Mouse (Mus musculus) left cerebral cortex, adult 18-20 months (tissue): ENCODE data around the gene Clrn3. TPM values are rescaled to one million over a fixed set of nuclear protein-coding genes. Genes with fewer than 3 reads are reported as not detected.
A peak's percentile ranks its signal among the peaks of the same experiment; 100 is the strongest.
"Not testable (repeated sequence)": the region's sequence is repeated elsewhere in the genome, so short reads cannot be mapped to it uniquely, and the experiment has no call there.

Source experiments
- DNase-seq, 2 experiments: peaks; one replicate each; pipeline ENCODE4 v3.0.0; 2021 to 2022; ENCODE audit warnings: low spot score in 2 of 2, mixed read lengths in 1 of 2
- total RNA-seq, 2 experiments: library from RNA; stranded (reverse); gene quantifications; 2 replicates each; pipeline ENCODE4 v1.2.3; 2021

The Clrn3 gene
- total RNA-seq, 2 experiments from 2014 or later, result not detected

DNA sequence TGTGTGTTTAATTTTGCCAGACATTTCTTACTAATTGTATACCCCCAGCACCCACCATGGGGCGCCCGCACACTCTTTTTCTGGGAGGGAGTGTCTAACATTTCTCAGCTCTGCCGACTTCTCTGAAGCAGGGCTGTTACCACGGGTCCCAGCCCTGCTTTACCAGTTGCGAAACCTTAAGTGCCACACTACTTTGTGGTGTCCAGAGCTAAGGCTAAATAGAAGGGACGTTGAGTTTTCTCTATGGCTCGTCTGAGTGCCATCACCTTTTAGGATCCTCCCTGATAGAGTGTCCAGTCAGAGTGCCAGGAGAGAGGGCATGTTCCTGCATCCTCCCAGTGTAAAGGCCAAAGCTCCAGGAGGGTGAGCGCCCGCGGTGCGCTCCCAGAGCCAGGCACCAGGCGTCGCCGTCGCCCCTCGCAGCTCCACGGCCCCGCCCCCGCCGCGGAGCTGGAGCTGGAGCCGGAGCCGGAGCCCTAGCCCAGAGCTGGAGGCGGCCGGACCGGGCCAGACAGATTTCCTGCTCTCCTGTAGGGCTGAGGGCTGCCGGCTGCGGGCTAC lies 9.0 kb upstream of the Clrn3 start, which contains the start of gene Ptpre:
Gene Ptpre (plus strand): TSS at position 141 of the 561 bp plus-strand sequence.
- peak; percentile 82 to 92 for DNase-seq

DNA sequence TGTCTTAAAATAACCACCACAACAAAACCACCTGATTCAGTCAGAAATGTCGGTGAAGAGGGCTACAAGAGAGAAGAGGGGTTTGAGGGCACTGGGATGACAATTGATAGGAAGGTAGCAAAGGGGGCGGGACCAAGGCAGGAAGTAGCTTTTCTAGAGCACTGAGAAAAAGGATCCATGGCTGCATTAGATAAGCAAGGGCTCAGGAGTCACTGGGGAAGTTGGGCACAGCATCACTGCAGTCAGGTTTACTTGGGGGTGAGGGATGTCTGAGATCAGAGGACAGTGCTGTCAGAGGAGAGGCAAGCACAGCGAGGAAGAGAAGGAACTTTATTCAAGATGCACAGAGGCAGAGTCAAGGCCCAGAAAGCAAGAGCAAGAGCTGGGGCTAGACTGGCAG lies 7.5 kb upstream of the Clrn3 start:
- no peak for DNase-seq

- no peak for DNase-seq
These were observed 6.2 kb upstream of the Clrn3 start for GRCm38 (mm10) chr7:135534548-135535189.

DNA sequence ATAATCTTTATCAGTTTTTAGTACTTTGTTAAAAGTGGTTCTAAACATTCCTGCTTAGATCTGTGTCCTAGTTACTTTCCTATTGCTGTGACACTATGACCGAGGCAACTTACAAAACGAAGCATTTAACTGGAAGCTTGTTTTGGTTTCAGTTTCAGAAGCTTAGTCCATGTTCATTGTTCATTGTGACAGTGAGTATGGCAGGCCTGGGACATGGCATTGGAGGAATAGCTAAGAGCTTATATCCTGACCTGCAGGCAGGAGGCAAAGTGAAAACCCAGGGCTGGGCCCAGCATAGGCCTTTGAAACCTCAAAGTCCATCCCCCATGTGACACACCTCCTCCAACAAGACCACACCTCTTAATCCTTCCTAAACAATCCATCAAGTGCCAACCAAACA lies 614 bp upstream of the Clrn3 start:
- no peak for DNase-seq

GRCm38 (mm10) chr7:135527169-135527568 lies 1.3 kb downstream of the Clrn3 start:
- no peak for DNase-seq

GRCm38 (mm10) chr7:135526574-135527152 lies 1.8 kb downstream of the Clrn3 start:
- no peak for DNase-seq

- no peak for DNase-seq
These were observed 4.0 kb downstream of the Clrn3 start for GRCm38 (mm10) chr7:135524424-135524967.

DNA sequence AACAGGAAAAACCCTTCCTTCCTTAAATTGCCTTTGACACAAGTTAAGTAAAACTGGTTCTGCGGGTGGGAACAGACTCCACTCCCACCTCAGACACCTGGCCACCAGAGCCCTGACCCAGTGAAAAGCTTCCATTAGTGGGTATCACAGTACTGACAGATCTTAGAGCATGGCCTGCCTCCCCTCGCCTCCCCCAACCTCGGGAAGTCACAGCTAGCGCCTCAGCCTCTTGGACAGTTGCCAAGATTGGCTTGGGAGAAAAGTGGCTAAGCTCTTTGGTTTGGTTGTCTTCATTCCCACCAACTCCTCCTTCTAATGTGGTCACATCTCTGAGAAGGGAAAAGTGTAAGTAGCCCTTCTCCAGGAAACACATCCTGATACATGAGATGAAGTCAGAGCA lies 4.5 kb downstream of the Clrn3 start:
- DNase-seq, result no peak

- DNase-seq, result no peak
These were observed 6.5 kb downstream of the Clrn3 start for GRCm38 (mm10) chr7:135521755-135522512.

DNA sequence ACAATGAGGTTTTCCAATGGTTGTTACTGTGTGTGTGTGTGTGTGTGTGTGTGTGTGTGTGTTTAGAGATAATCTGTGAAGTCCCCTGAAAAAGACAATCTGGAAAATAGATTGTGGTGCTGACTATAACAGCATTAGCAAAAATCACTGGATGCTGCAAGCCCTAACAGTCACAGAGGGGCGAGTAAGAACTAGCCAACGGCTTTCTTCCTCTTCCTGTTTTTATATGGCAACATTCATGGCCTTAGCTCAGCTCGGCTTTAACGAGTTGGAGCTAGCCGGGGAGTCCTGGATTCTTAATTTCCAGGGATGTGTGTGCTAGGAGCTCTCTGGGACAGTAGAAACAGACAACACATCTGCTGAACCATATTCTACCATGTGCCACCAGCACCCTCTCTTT lies 8.2 kb downstream of the Clrn3 start:
- no peak for DNase-seq

- DNase-seq, result no peak
These were observed 11.3 kb downstream of the Clrn3 start for GRCm38 (mm10) chr7:135517191-135517590.

- no peak for DNase-seq
These were observed 16.7 kb downstream of the Clrn3 start for GRCm38 (mm10) chr7:135511723-135512122.

DNA sequence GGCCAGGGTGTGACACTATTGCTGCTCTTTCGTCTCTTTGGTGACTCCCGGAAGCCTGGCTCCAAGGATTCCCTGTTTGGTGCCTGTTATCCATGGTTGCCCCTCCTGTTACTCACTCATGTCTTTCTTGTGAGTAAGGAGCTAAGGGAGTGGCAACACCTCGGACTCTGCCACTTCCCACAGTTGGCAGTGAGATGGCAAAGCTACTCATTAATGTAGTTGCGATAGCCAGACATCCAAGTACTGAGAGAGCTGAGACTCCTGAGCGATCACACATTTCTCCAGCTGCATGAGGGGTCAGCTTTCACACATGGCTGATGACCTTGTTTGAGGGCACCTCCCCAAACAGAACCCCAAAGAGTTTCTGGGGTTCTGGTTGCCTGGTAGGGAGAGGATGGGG lies 18.0 kb downstream of the Clrn3 start:
- DNase-seq, result no peak

- no peak for DNase-seq
These were observed 19.2 kb downstream of the Clrn3 start for GRCm38 (mm10) chr7:135509272-135509671.

GRCm38 (mm10) chr7:135508602-135509001 lies 19.9 kb downstream of the Clrn3 start:
- no peak for DNase-seq

DNA sequence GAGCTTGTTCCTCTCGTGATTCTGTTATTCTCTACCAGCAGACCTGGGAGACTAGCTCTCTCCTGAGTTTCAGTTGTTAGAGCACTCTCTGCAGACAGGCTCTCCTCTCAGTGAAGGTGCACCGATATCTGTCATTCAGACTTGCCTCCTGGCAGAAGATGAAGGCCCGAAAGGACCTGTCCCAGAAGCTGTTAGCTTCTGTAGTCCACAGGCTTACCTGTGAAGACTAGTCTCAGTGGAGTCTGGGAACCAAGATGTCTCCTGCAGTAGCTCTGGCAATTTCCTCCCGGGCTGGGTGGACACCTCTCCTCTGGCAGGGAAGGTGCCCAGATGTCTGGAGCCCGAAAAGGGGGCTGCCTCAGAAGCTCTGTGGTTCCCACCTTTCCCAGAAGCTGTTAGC lies 21.9 kb downstream of the Clrn3 start:
- not testable (repeated sequence) for DNase-seq

- no peak for DNase-seq
These were observed 29.1 kb downstream of the Clrn3 start for GRCm38 (mm10) chr7:135499403-135499802.

GRCm38 (mm10) chr7:135498565-135499186 lies 29.8 kb downstream of the Clrn3 start:
- DNase-seq, result no peak

- peak in 1 of 2 experiments; percentile 12 for DNase-seq
These were observed 33.2 kb downstream of the Clrn3 start for GRCm38 (mm10) chr7:135495303-135495702.

DNA sequence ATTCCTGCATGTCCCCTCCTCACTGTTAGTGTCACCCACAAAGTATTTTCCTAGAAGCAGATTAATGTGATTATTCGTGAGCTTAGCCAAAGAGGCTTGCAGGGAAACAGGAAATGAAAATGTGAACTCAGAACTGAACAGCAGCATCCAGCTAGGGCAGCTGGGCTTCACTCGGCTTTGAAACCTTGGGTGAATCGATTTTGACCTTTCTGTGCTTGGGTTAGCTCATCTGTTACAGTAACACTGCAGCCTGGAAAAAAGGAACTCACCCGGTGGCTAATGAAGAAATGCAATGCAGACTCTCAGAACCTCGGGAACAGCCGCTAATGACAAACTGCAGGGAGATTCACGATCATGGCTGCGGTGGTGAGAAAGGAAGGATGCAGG lies 38.0 kb downstream of the Clrn3 start:
- no peak for DNase-seq
